Mouse (Mus musculus) MEL (cell line): ENCODE measurements at regions not wholly inside any gene's neighbourhood (a gene's known extent, or its start where the extent isn't known, plus 50 kb on each side); places are given as distances from the start of the nearest gene placed in this dataset.

ENCODE experiments used
- DNase-seq: peaks from one replicate; pipeline ENCODE4 v3.0.0; 2011; ENCODE audit warnings: low read depth, low spot score
- H3K27ac ChIP-seq: 2 replicates; pipeline ENCODE4 v1.5.1; 2012; ENCODE audit warnings: low read depth, mild to moderate bottlenecking, control low read depth, low read length, moderate library complexity; ENCODE audit not compliant: control insufficient read depth
- H3K27me3 ChIP-seq, 2 experiments: fragments of 150-350 bp in 1 of 2; sonication (generic) in 1 of 2; 2 replicates each; pipeline ENCODE4 v1.6.1; 2012; ENCODE audit warnings: low read length in 2 of 2, mild to moderate bottlenecking in 2 of 2, improper control_type of control experiment in 1 of 2, moderate library complexity in 1 of 2; ENCODE audit not compliant: insufficient read depth in 2 of 2, control insufficient read depth in 1 of 2
- H3K36me3 ChIP-seq, 2 experiments: 2 replicates each; pipeline ENCODE4 v1.6.1; 2012 to 2014; ENCODE audit warnings: low read length in 2 of 2, improper control_type of control experiment in 1 of 2, inconsistent platforms in 1 of 2, mild to moderate bottlenecking in 1 of 2; ENCODE audit not compliant: insufficient read depth in 2 of 2, control insufficient read depth in 1 of 2
- H3K4me1 ChIP-seq, 2 experiments: fragments of 150-350 bp in 1 of 2; sonication (generic) in 1 of 2; 2 replicates each; pipeline ENCODE4 v1.6.1; 2012; ENCODE audit warnings: low read length in 2 of 2, improper control_type of control experiment in 1 of 2, mild to moderate bottlenecking in 1 of 2; ENCODE audit not compliant: insufficient read depth in 2 of 2, control insufficient read depth in 1 of 2
- H3K4me3 ChIP-seq, 2 experiments: fragments of 150-350 bp in 1 of 2; sonication (generic) in 1 of 2; 2 replicates each; pipeline ENCODE4 v1.5.1; 2012; ENCODE audit warnings: low read depth in 2 of 2, low read length in 2 of 2, mild to moderate bottlenecking in 2 of 2, moderate library complexity in 2 of 2, control low read depth in 1 of 2, improper control_type of control experiment in 1 of 2; ENCODE audit not compliant: control insufficient read depth in 1 of 2, insufficient read depth in 1 of 2
- H3K79me2 ChIP-seq: 2 replicates; pipeline ENCODE4 v1.6.1; 2012; ENCODE audit warnings: mild to moderate bottlenecking, low read length, moderate library complexity; ENCODE audit not compliant: control insufficient read depth, poor library complexity, insufficient read depth
- H3K9ac ChIP-seq: 2 replicates; pipeline ENCODE4 v1.6.1; 2012; ENCODE audit warnings: low read depth, mild to moderate bottlenecking, control low read depth, low read length, moderate library complexity; ENCODE audit not compliant: control insufficient read depth, poor library complexity, severe bottlenecking
- H3K9me3 ChIP-seq: fragments of 150-350 bp; sonication (generic); replicated peaks from 2 replicates; pipeline ENCODE4 v1.6.1; 2012; ENCODE audit warnings: mild to moderate bottlenecking, low read length, improper control_type of control experiment, moderate library complexity; ENCODE audit not compliant: insufficient read depth
- CHD1 ChIP-seq: IDR thresholded peaks from 2 replicates; pipeline ENCODE4 v1.6.1; 2012; ENCODE audit warnings: low read depth, mild to moderate bottlenecking, inconsistent platforms, low read length, improper control_type of control experiment
- CHD2 ChIP-seq: IDR thresholded peaks from 2 replicates; pipeline ENCODE4 v1.6.1; 2011; ENCODE audit warnings: low read length, improper control_type of control experiment
- CTCF ChIP-seq, 3 experiments: IDR thresholded peaks in 2 of 3; conservative IDR thresholded peaks in 1 of 3; 2 replicates each; pipeline ENCODE4 v1.5.1; 2011 to 2012; ENCODE audit warnings: low read length in 3 of 3, low read depth in 2 of 3, mild to moderate bottlenecking in 2 of 3, improper control_type of control experiment in 1 of 3, inconsistent platforms in 1 of 3, mixed read lengths in 1 of 3, moderate library complexity in 1 of 3; ENCODE audit not compliant: control insufficient read depth in 1 of 3, insufficient read depth in 1 of 3, poor library complexity in 1 of 3, severe bottlenecking in 1 of 3
- ELF1 ChIP-seq: IDR thresholded peaks from 2 replicates; pipeline ENCODE4 v1.6.1; 2014; ENCODE audit warnings: low read depth, mild to moderate bottlenecking, inconsistent platforms, low read length, improper control_type of control experiment, moderate library complexity
- EP300 ChIP-seq, 2 experiments: IDR thresholded peaks; 2 replicates each; pipeline ENCODE4 v1.6.1; 2011; ENCODE audit warnings: improper control_type of control experiment in 2 of 2, low read length in 2 of 2, low read depth in 1 of 2, mild to moderate bottlenecking in 1 of 2
- ETS1 ChIP-seq: IDR thresholded peaks from 2 replicates; pipeline ENCODE4 v1.6.1; 2012; ENCODE audit warnings: low read depth, mild to moderate bottlenecking, inconsistent platforms, low read length, improper control_type of control experiment, moderate library complexity
- GABPA ChIP-seq: IDR thresholded peaks from 2 replicates; pipeline ENCODE4 v1.6.1; 2012; ENCODE audit warnings: low read depth, mild to moderate bottlenecking, inconsistent platforms, low read length, improper control_type of control experiment, moderate library complexity
- GATA1 ChIP-seq: IDR thresholded peaks from 2 replicates; pipeline ENCODE4 v1.6.1; 2011; ENCODE audit warnings: low read depth, low read length, improper control_type of control experiment
- HCFC1 ChIP-seq: IDR thresholded peaks from 2 replicates; pipeline ENCODE4 v1.6.1; 2012; ENCODE audit warnings: low read depth, mild to moderate bottlenecking, inconsistent platforms, low read length, improper control_type of control experiment, moderate library complexity
- MEF2A ChIP-seq: IDR thresholded peaks from 2 replicates; pipeline ENCODE4 v1.6.1; 2014; ENCODE audit warnings: low read depth, mild to moderate bottlenecking, inconsistent platforms, low read length, improper control_type of control experiment; ENCODE audit not compliant: poor library complexity, insufficient replicate concordance, severe bottlenecking; ENCODE audit errors: extremely low read depth
- MXI1 ChIP-seq: IDR thresholded peaks from 2 replicates; pipeline ENCODE4 v1.6.1; 2011; ENCODE audit warnings: mild to moderate bottlenecking, low read depth, low read length, improper control_type of control experiment
- POLR2A ChIP-seq, 2 experiments: IDR thresholded peaks; 2 replicates each; pipeline ENCODE4 v1.6.1; 2011 to 2012; ENCODE audit warnings: low read length in 2 of 2, mild to moderate bottlenecking in 2 of 2, control low read depth in 1 of 2, improper control_type of control experiment in 1 of 2, low read depth in 1 of 2, moderate library complexity in 1 of 2; ENCODE audit not compliant: control insufficient read depth in 1 of 2, insufficient read depth in 1 of 2, poor library complexity in 1 of 2
- RAD21 ChIP-seq: IDR thresholded peaks from 2 replicates; pipeline ENCODE4 v1.6.1; 2011; ENCODE audit warnings: mild to moderate bottlenecking, low read depth, low read length, improper control_type of control experiment
- RCOR1 ChIP-seq: IDR thresholded peaks from 2 replicates; pipeline ENCODE4 v1.6.1; 2012; ENCODE audit warnings: low read depth, mild to moderate bottlenecking, inconsistent platforms, low read length, improper control_type of control experiment
- SIN3A ChIP-seq: IDR thresholded peaks from 2 replicates; pipeline ENCODE4 v1.6.1; 2012; ENCODE audit warnings: low read length, improper control_type of control experiment, inconsistent platforms
- TAL1 ChIP-seq: IDR thresholded peaks from 2 replicates; pipeline ENCODE4 v1.6.1; 2012; ENCODE audit warnings: mild to moderate bottlenecking, inconsistent platforms, low read length, moderate library complexity, mixed read lengths
- TBP ChIP-seq: IDR thresholded peaks from 2 replicates; pipeline ENCODE4 v1.8.0; 2011; ENCODE audit warnings: low read depth, low read length, improper control_type of control experiment
- USF1 ChIP-seq: IDR thresholded peaks from 2 replicates; pipeline ENCODE4 v1.6.1; 2014; ENCODE audit warnings: low read depth, mild to moderate bottlenecking, inconsistent platforms, low read length, improper control_type of control experiment, moderate library complexity
- USF2 ChIP-seq, 2 experiments: IDR thresholded peaks; 2 replicates each; pipeline ENCODE4 v1.6.1; 2011 to 2012; ENCODE audit warnings: improper control_type of control experiment in 2 of 2, low read length in 2 of 2, borderline replicate concordance in 1 of 2, inconsistent platforms in 1 of 2, low read depth in 1 of 2, mild to moderate bottlenecking in 1 of 2; ENCODE audit not compliant: insufficient read depth in 1 of 2
- ZC3H11A ChIP-seq: IDR thresholded peaks from 2 replicates; pipeline ENCODE4 v1.6.1; 2012; ENCODE audit warnings: low read depth, mild to moderate bottlenecking, inconsistent platforms, low read length, improper control_type of control experiment
- ZMIZ1 ChIP-seq: IDR thresholded peaks from 2 replicates; pipeline ENCODE4 v1.6.1; 2012; ENCODE audit warnings: low read depth, mild to moderate bottlenecking, inconsistent platforms, low read length, improper control_type of control experiment, moderate library complexity
- ZNF384 ChIP-seq: IDR thresholded peaks from 2 replicates; pipeline ENCODE4 v1.6.1; 2012; ENCODE audit warnings: low read depth, mild to moderate bottlenecking, inconsistent platforms, low read length, improper control_type of control experiment

DNA sequence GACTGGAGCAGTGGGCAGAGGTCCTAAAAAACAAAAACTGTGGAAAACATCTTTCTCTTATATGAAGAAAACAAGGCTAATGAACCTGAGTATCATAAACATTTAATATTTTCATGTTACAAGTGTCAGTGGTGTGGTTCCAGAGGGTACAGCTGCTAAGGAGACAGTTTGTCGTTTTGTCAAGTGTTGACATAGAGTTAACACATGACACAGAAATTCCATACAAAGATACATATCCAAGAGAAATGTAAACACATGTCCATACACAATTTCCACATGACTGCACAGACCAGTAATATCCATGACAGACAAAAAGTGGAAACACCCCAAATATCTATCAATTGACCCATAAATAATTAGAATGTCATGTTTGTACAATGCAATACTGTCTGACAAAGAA, 88.7 kb downstream of the Rap2a start:
- Histone ChIP-seq H3K9ac (no peak overlapping the region), H3K27me3 (no peaks in the 10 kb centered on the region; a peak in 1 of 4 replicates), H3K4me1 (no peaks in the 10 kb centered on the region), H3K79me2 (no peaks in the 10 kb centered on the region), H3K4me3 (no peak overlapping the region), H3K27ac (no peak overlapping the region), H3K36me3 (no peaks in the 10 kb centered on the region), H3K9me3 (no peaks in the 10 kb centered on the region)
- no peak for DNase-seq
- TF ChIP-seq RCOR1, result no peak
- no peak for TF ChIP-seq ZC3H11A
- TF ChIP-seq RAD21, result no peak
- no peak for TF ChIP-seq CHD1
- no peak for TF ChIP-seq CTCF (IDR thresholded peaks at IDR 0.05 in 2 of 3, conservative IDR thresholded peaks at IDR 0.05 in 1 of 3; ENCODE audit: control insufficient read depth in 1 of 3, insufficient read depth in 1 of 3, low read depth in 2 of 3, low read length in 3 of 3, poor library complexity in 1 of 3, severe bottlenecking in 1 of 3)
- no peak for TF ChIP-seq GATA1
- TF ChIP-seq SIN3A, result no peak
- TF ChIP-seq ZNF384, result no peak

DNA sequence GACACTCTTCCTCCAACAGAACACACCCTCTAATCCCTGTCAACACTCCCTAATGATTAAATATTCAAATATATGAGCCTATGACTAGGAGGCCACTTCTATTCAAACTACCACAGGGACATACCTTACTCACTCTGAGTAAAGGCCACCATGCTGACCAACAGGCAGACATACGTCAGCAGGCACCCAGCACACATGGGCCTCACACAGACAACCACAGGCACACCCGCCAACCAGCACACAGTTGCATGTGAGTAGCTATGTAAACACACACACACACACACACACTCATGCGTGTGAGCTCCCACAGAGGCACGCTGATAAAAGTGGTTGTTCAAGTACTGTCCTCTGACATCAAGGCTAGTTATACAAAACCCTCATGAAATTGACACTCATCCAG, 89.8 kb downstream of the Rap2a start:
- Histone ChIP-seq H3K9ac (no peak overlapping the region), H3K27ac (no peak overlapping the region), H3K79me2 (no peaks in the 10 kb centered on the region), H3K27me3 (no peaks in the 10 kb centered on the region), H3K36me3 (no peaks in the 10 kb centered on the region), H3K4me1 (no peaks in the 10 kb centered on the region), H3K9me3 (no peaks in the 10 kb centered on the region), H3K4me3 (no peak overlapping the region)
- DNase-seq, result no peak
- TF ChIP-seq ZMIZ1 (no peak), SIN3A (no peak), ZC3H11A (no peak), GABPA (no peak), EP300 (IDR thresholded peaks at IDR 0.05; ENCODE audit: low read depth in 1 of 2, low read length in 2 of 2) (no peak), ELF1 (no peak), USF1 (no peak), HCFC1 (no peak), TBP (no peak), CTCF (IDR thresholded peaks at IDR 0.05 in 2 of 3, conservative IDR thresholded peaks at IDR 0.05 in 1 of 3; ENCODE audit: control insufficient read depth in 1 of 3, insufficient read depth in 1 of 3, low read depth in 2 of 3, low read length in 3 of 3, poor library complexity in 1 of 3, severe bottlenecking in 1 of 3) (no peak), MEF2A (no peak), RCOR1 (no peak), MXI1 (no peak), CHD1 (no peak), CHD2 (no peak), TAL1 (no peak), USF2 (IDR thresholded peaks at IDR 0.05; ENCODE audit: borderline replicate concordance in 1 of 2, insufficient read depth in 1 of 2, low read depth in 1 of 2, low read length in 2 of 2) (no peak), POLR2A (IDR thresholded peaks at IDR 0.05; ENCODE audit: control insufficient read depth in 1 of 2, insufficient read depth in 1 of 2, low read depth in 1 of 2, low read length in 2 of 2, poor library complexity in 1 of 2) (no peak), ETS1 (no peak)
